Mouse (Mus musculus): ENCODE measurements around the gene Fads2. TPM values are rescaled to one million over a fixed set of nuclear protein-coding genes. Genes with fewer than 3 reads are reported as not detected.
A peak's percentile ranks its signal among the peaks of the same experiment; 100 is the strongest.
"Not testable (repeated sequence)": the region's sequence is repeated elsewhere in the genome, so short reads cannot be mapped to it uniquely, and the experiment has no call there.

Gene Fads2
- total and polyA plus RNA-seq, 2 experiments: 284 to 618 TPM

DNA sequence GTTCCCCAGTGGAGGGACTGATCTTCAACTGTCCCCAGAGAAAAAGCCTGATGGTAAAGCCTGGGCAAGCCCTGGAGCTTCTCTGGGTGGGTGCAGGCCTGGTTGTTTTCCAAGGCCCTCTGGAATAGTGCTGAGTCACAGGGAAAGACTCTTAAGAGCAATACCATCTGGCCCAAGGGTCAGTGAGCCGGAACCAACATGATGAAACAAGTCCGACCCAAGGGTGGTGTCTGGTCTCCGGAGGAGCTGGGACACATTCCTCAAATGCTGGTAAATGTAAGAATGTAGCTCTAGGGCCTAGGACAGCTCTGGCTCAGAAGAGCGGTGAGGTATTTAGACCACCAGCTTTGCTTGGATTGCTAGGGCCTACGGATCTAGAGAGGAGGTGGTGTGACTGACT, 35.9 kb upstream of the Fads2 start:
- H3K4me1 ChIP-seq (ENCODE audit: control insufficient read depth, insufficient read depth, low read length): no peaks in the 10 kb centered on the region
- no peaks in the 10 kb centered on the region for H3K27me3 ChIP-seq (ENCODE audit: control insufficient read depth, insufficient read depth, low read length)
- no peaks in the 10 kb centered on the region for H3K79me2 ChIP-seq (ENCODE audit: control insufficient read depth, insufficient read depth, low read length)
- H3K27ac ChIP-seq (replicated peaks; ENCODE audit: insufficient read depth, low read depth, low read length): no peak overlapping the region
- H3K4me3 ChIP-seq (ENCODE audit: insufficient read depth, low read depth, low read length): no peak overlapping the region
- DNase-seq (ENCODE audit: extremely low read depth, low read depth, low spot score): peak; percentile 27
- no peaks in the 10 kb centered on the region for H3K36me3 ChIP-seq (ENCODE audit: control insufficient read depth, insufficient read depth, low read length)
- WGBS: 84% methylated on average over 5 of the region's 5 CpGs
- H3K9ac ChIP-seq (ENCODE audit: low read depth, low read length): no peak overlapping the region
- TF ChIP-seq POLR2A (IDR thresholded peaks at IDR 0.05; ENCODE audit: extremely low read depth, insufficient read depth, low read length): no peak
- TF ChIP-seq CTCF (IDR thresholded peaks at IDR 0.05; ENCODE audit: low read depth, low read length): no peak

- TF ChIP-seq CTCF (IDR thresholded peaks at IDR 0.05; ENCODE audit: low read depth, low read length): no peak
- TF ChIP-seq POLR2A (IDR thresholded peaks at IDR 0.05; ENCODE audit: extremely low read depth, insufficient read depth, low read length): no peak
- WGBS: 79% methylated on average over 2 of the region's 2 CpGs
- peak; percentile 28 for DNase-seq (ENCODE audit: extremely low read depth, low read depth, low spot score)
Observed at GRCm38 (mm10) chr19:10134692-10135091, 33.1 kb upstream of the Fads2 start.

DNA sequence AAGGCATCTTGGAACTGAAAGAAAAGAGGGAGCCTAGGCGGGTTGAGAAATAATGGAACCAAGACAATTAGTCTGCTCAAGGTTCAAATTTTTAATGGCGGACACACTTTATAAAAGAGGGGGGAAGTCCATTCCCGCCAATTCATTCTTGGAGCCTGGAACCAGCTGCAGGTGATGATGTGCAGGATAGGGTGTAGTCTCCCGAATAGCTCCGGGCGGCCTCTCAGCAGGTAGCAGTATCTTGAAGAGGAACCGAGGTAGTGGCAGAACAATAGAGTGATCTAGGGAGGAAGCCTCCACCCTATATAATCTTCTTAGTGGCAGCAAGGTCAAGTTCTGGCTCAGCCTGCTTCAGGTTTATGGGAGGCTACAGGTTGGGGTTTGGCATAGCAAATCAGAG, 28.0 kb upstream of the Fads2 start:
- not testable (repeated sequence) for H3K27ac ChIP-seq (replicated peaks; ENCODE audit: insufficient read depth, low read depth, low read length); H3K4me3 ChIP-seq (ENCODE audit: insufficient read depth, low read depth, low read length); H3K9ac ChIP-seq (ENCODE audit: low read depth, low read length); H3K79me2 ChIP-seq (ENCODE audit: control insufficient read depth, insufficient read depth, low read length); DNase-seq (ENCODE audit: extremely low read depth, low read depth, low spot score); H3K36me3 ChIP-seq (ENCODE audit: control insufficient read depth, insufficient read depth, low read length); H3K27me3 ChIP-seq (ENCODE audit: control insufficient read depth, insufficient read depth, low read length)
- 87% methylated on average over 7 of the region's 7 CpGs for WGBS
- peaks cover 14% of the 10 kb centered on the region for H3K4me1 ChIP-seq (ENCODE audit: control insufficient read depth, insufficient read depth, low read length)

More at GRCm38 (mm10) chr19:10134692-10135091, 33.1 kb upstream of the Fads2 start:
- Histone ChIP-seq H3K79me2 (ENCODE audit: control insufficient read depth, insufficient read depth, low read length) (no peaks in the 10 kb centered on the region), H3K4me3 (ENCODE audit: insufficient read depth, low read depth, low read length) (no peak overlapping the region), H3K36me3 (ENCODE audit: control insufficient read depth, insufficient read depth, low read length) (no peaks in the 10 kb centered on the region), H3K27ac (replicated peaks; ENCODE audit: insufficient read depth, low read depth, low read length) (no peak overlapping the region), H3K27me3 (ENCODE audit: control insufficient read depth, insufficient read depth, low read length) (no peaks in the 10 kb centered on the region), H3K4me1 (ENCODE audit: control insufficient read depth, insufficient read depth, low read length) (no peaks in the 10 kb centered on the region), H3K9ac (ENCODE audit: low read depth, low read length) (no peak overlapping the region)

DNA sequence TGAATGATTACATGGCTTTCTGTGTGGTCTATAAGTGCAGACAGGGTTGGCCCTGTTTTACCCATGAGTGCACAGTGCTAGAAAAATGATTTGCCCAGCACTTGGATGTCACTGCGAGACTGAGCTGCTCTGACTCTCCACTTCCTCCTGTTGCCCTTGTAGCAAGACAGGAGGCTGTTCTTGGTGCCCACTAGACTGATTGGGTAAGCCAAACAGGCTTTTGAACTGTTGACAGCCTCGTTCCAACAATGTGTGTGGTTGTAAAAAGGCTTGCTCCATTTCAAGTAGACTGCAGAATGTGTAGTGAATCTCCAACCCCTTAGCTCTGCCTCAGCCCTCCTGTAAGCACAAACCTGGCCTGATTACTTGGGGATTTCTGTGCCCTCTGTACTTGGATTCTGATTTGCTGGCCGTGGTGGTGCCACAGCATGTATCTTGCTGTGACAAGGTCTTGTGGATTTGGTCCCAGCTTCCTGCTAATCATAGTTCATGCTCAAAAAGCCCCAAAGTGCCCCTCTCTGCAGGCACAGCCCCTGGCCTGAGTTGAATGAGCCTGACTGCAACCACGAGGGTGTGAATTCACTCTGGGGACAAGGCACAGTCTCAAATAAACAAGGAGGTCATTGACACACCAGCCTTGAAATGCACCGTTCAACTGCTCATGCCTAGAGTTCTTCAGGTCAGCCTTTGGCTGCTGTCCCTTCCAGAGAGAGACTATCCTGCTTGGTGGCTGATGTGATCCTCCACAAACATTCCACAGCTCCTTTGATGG, 25.1 kb upstream of the Fads2 start:
- Histone ChIP-seq H3K9ac (ENCODE audit: low read depth, low read length) (peak overlapping the region; percentile 29; the same call in 1 of the 2 replicates), H3K27me3 (ENCODE audit: control insufficient read depth, insufficient read depth, low read length) (no peaks in the 10 kb centered on the region), H3K36me3 (ENCODE audit: control insufficient read depth, insufficient read depth, low read length) (no peaks in the 10 kb centered on the region), H3K4me1 (ENCODE audit: control insufficient read depth, insufficient read depth, low read length) (peaks cover 18% of the 10 kb centered on the region), H3K27ac (replicated peaks; ENCODE audit: insufficient read depth, low read depth, low read length) (peak overlapping the region; percentile 96), H3K79me2 (ENCODE audit: control insufficient read depth, insufficient read depth, low read length) (no peaks in the 10 kb centered on the region), H3K4me3 (ENCODE audit: insufficient read depth, low read depth, low read length) (no peak overlapping the region)
- TF ChIP-seq POLR2A (IDR thresholded peaks at IDR 0.05; ENCODE audit: extremely low read depth, insufficient read depth, low read length) (no peak), CTCF (IDR thresholded peaks at IDR 0.05; ENCODE audit: low read depth, low read length) (no peak)
- peak; percentile 96 for DNase-seq (ENCODE audit: extremely low read depth, low read depth, low spot score)
- WGBS: 14% methylated on average over 5 of the region's 5 CpGs

DNA sequence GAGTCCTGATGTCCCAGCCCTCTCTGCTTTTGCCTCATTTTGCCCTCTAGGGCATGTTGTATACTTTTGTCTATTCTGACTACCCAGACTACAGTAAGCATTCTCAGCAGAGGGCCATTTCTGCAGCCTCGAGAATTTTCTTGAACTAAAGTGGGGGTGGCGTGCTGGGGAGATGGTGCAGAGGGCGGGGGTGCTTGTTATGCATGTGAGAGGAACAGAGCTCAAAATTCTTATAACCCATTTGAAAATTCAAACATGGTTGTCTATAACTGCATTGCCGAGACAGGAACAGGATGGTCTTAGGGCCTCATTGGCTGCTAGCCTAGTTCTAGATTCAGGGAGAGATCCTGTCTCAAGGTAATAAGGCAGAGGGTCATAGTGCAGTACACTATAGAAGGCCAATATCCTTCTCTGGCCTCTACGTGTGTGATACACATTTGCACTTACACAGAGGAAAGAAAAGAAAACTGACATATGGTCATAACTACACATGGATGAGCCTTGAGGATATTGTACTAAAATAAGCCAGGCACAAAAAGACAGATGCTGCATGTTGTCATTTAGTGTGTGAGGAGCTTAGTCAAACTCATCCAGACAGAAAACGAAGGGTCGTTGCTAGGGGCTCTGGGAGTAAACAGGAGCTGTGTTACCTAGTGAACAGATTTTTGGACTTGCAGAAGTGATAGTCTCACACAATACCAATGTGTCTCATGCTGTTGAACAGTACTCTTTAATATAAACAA, 22.5 kb upstream of the Fads2 start:
- H3K36me3 ChIP-seq (ENCODE audit: control insufficient read depth, insufficient read depth, low read length): no peaks in the 10 kb centered on the region
- no peak for TF ChIP-seq CTCF (IDR thresholded peaks at IDR 0.05; ENCODE audit: low read depth, low read length)
- TF ChIP-seq POLR2A (IDR thresholded peaks at IDR 0.05; ENCODE audit: extremely low read depth, insufficient read depth, low read length): no peak
- 88% methylated on average over 7 of the region's 7 CpGs for WGBS
- DNase-seq (ENCODE audit: extremely low read depth, low read depth, low spot score): no peak
- no peaks in the 10 kb centered on the region for H3K27me3 ChIP-seq (ENCODE audit: control insufficient read depth, insufficient read depth, low read length)
- H3K79me2 ChIP-seq (ENCODE audit: control insufficient read depth, insufficient read depth, low read length): no peaks in the 10 kb centered on the region
- H3K4me1 ChIP-seq (ENCODE audit: control insufficient read depth, insufficient read depth, low read length): peaks cover 19% of the 10 kb centered on the region
- H3K27ac ChIP-seq (replicated peaks; ENCODE audit: insufficient read depth, low read depth, low read length): no peak overlapping the region
- H3K4me3 ChIP-seq (ENCODE audit: insufficient read depth, low read depth, low read length): no peak overlapping the region
- no peak overlapping the region for H3K9ac ChIP-seq (ENCODE audit: low read depth, low read length)
